Mouse (Mus musculus) cerebellum, postnatal 25 days (tissue): ENCODE results near the gene Gcn1l1.
"Not testable (repeated sequence)": the region's sequence is repeated elsewhere in the genome, so short reads cannot be mapped to it uniquely, and the experiment has no call there.

Source experiments
- DNase-seq, 2 experiments: peaks; one replicate each; pipeline ENCODE4 v3.0.0; 2021; ENCODE audit warnings: mixed read lengths in 2 of 2

Gene Gcn1l1

DNA sequence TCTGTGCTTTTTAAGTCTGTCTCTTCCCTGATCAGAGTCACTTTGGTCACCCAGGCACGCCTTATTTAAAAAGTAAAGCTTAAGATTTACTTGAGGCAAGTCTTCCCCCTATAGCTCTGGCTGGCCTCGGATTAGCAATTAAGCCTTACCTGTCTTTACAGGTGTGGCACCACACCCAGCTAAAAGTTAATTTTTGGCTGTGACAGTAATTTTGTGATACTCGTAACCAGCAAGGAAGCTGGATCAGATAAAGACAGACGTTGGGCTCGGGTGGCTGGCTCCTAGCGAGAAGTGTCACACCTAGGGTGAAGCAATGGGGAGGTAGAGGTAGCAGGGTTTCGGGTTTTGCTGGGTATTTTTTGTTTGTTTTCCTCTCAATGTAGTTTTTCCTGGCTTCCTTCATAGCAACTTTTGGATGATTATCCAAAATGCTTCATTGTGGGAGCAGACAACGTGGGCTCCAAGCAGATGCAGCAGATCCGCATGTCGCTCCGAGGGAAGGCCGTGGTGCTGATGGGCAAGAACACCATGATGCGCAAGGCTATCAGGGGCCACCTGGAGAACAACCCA is 4.6 kb upstream of the Gcn1l1 start:
- DNase-seq = no peak

DNA sequence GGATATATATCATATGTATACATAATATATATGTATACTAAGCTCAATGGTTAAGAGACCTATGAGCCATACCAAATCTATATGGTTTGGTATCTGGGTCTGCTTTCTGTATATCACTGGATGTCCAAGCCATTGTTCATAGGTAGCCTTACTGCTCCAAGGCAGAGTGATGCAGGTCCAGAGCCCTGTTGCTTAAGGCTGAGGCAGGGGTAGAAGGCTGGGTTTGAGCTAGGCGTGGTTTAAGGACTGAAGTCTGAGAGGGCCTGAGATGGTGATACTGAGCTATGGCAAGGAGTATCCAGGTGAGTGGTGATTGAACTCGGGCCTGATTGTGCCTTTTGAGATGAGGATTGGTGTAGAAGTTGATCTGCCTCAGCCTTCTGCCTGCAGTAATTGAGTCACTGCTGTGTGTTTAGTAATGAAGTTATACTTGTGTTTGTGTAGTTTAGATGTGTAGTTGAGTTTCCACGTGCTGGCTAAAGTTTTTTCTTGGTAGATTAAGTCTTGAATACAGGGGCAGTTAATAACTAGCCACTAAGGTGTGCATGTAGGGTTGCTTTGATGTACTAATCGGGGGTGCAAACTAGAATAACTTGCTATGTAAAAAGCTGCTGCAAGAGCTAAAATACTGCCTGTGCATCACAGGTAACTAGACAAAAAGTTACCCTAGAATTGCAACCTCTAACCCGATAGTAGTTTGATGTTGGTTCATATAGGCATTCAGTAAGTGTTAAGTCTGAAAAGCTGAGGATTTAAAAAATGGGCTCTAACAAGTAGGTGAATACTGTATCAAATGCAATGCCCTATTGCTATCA is 1.1 kb upstream of the Gcn1l1 start:
- no peak for DNase-seq

DNA sequence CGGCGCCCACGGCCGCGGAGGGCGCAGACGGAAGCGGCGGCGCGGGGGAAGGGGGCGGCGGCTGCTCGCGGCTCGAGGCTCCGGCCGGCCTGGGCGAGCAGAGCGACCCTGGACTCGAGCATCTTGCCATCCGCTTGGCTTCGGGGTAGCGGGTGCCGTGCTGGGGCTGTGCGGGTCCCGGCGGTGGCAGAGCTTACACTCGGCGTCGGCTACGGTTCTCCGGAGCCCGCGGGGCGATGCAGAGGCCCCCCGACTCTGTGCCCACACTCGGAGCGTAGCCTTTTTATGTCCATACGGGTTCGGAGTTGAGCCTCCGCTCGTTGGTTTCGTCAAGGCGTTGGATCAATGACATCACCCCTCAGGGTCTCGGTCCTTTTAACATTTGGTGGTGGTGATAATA is 349 bp downstream of the Gcn1l1 start:
- no peak for DNase-seq

DNA sequence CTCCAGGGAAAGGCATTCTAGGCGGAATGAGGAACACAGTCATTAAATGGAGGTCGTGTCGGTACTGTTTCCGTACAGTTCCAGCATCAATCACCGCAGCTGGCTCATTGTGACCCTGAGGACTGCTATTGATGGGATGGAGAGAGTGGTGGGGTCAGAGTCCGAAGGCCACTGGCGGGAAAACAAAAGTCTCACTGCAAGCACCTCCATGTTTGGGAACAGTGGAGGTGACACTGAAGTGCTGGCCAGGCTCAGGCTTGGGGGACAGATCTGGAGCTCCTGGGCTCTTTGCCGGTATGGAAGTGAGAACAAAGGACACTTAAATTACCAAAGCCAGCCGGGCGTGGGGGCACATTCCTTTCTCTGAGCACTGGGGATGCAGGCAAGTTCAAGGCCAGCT is 3.6 kb downstream of the Gcn1l1 start:
- no peak for DNase-seq

DNA sequence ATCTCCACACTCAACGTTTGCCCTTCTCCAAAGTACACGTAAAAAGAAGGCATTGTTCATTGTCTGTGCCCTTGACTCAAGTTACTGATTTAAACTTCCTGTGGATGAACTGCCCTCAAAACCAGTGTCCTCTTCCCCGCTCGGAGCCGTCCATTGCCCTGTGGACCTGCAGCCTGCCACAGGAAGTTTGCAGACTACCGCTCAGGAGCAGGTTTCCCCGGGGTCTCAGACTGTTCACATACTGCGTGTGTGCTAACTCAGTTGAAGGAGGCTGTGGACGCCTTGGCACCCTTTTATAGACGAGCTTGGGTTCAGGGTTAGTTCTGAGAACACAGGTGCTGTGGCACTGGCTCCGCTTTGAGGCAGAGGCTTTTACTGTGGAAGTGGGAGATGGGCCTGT is 4.3 kb downstream of the Gcn1l1 start:
- no peak for DNase-seq

DNA sequence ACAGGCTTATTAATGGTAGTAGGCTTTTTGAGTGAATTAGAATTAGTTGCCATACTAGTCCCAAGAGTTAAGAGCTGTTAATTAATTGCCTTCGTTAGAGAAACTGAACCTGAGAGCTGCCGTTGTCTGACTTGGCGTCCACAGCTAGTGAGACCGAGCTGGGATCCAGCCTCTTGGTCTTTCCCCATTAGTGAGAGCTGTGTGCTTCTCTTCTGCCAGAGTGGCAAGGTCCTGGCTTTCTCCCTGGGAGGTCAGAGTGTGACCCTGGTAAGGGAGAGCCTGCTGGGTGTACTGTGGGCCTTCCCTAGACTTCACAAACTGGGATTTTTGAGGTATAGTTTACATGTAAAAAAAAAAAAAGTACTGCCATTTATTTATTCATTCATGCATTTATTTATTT is 4.7 kb downstream of the Gcn1l1 start:
- no peak for DNase-seq

DNA sequence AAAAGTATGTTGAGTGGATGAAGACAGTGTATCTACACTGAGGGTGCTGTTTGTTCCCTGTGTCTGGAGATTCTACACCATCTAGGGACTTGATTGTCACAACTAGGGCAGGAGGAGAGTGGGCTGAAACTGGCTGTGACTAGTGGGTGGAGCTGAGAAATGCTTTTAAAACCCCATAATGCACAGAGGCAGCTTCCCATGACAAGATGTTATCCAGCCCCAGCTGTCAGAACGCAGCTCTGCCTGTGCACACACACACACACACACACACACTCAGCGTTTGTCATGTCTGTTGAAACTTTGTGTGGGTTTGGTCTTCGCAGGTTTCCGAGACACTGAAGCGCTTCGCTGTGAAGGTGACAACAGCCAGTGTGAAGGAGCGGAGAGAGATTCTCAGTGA is 6.0 kb downstream of the Gcn1l1 start:
- DNase-seq = no peak

DNA sequence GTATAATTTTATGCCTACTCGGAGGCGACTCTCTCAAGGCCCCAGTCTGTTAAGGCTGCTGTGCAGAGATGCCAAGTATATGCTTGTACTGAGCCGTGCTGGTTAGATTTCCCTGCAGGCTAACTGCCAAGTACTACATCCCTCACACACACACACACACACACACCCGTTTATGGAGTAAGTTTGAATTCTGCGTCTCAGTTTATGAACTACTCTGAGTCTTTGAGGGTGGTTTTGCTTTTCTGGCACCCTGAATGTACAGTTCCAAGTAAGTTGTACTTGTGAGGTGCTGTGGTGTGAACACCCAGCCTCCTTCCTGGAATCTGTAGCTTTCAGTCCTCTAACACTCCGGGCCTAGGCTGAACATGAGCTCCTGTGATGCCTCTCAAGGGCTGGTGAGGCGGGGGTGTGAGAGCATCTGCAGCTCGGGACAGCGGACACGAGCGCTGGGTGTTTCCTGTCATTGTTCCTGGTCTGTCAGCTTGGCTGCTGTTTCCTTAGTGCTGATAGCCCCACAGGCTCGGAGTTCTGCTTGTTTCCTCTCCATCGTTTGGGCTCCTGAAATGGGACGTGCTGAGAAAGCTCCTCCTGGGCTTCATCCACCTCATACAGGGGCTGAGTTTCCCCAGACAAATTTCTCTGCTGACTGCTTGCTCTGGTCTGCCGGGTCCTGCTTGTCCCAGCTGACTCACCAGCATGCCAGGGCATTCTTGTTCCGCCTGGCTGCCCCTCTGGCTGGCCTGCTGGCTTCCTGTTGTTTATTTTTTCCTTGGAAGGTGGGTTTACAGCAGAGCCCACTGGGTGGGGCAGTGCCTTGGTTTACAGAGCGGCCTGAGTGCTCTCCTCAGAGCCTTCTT is 7.9 kb downstream of the Gcn1l1 start:
- peak; percentile 27 to 45 for DNase-seq

DNA sequence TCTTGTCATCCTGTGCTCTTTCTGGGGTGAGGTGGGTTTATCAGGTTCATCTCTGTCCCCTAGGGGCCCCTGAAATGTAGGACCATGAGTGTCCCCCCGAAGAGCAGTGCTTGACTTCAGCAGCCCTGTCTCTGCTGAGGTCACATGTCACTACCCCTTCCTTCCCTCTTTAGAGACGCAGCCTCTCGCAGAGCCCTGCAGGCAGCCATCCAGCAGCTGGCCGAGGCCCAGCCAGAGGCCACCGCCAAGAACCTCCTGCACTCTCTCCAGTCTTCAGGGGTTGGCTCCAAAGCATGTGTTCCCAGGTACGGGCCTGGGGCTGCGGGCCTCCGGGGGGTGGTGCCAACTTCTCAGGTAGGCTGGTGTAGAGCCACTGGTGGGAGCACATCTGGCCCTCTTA is 9.9 kb downstream of the Gcn1l1 start:
- peak; percentile 56 to 74 for DNase-seq

DNA sequence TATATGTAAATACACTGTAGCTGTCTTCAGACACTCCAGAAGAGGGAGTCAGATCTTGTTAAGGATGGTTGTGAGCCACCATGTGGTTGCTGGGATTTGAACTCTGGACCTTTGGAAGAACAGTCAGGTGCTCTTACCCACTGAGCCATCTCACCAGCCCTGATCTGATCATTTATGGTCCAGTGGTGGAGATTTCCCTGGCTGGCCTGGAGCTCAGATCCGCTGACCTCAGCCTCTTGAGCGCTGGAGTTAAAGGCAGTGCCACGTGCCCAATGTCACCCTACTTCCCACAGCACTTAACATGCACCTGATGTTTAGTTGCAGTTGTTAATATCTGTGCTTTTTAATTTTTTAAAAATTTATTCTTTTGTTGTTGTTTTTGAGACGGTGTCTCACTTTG is 12.6 kb downstream of the Gcn1l1 start:
- not testable (repeated sequence) for DNase-seq

DNA sequence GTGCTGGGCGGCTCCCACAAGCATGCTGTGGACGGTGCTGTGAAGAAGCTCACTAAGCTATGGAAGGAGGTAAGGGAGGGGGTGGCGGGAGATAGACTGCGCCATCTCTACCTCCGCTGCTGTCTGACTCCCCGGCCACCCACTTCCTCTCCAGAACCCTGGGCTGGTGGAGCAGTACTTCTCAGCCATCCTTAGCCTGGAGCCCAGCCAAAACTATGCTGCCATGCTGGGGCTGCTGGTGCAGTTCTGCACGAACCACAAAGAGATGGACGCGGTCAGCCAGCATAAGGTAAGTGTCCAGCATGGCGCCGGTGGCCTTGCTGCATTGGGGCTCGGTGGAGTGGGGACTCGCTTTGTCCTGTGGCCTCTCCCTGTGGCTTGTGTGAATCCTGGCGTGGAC is 13.9 kb downstream of the Gcn1l1 start:
- peak; percentile 60 to 72 for DNase-seq

DNA sequence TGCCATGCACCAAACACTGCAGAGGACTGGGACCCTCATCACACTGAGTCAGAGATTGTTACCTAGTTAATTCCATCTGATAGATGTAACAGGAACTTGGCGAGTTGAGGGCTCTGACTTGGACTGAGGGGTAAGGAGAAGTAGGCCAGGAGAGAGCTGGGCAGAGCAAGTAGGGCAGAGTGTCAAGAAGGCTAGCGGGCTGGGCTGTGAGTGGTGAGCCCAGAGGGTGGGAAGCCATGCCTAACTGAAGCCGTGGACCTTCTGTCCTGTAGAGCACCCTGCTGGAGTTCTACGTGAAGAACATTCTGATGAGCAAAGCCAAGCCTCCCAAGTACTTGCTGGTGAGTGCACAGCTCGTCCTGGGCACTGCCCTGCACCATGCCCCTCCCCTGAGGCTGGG is 14.3 kb downstream of the Gcn1l1 start:
- DNase-seq = peak; percentile 29 to 37

DNA sequence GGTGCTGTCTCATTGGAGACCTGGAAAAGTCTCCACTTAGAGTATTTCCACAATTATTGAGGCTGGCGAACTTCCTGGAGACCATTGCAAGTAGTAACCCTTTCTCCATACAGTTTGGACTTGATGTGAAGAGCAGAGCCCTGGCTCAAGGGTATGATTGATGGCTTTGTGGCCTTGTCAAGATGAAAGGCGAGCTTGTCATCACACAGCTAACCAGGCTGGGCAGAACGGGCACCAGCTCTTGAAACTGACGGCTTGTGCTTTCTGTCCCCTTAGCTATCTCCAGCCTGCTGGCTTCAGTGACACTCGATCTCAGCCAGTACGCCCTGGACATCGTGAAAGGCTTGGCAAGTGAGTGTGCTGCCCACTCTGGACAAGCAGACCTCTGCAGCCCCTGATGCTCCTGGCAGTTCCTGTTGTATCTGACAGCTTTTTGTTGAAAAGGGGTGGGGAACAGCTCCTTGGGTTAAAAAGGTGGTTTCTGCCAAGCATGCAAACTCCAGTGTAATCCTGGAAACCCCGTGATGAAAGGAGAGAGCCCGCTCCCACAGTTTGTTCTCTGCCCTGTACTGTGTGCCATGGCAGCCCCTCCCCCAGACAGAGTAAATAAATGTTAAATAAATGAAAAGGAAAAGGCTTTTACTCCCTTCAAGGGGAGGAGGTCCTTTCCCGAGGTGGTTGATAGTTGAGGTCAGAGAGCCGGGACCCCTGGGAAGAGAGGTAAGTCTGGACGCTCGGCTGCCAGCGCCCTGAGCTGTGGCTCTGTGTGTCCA is 15.4 kb downstream of the Gcn1l1 start:
- no peak for DNase-seq

DNA sequence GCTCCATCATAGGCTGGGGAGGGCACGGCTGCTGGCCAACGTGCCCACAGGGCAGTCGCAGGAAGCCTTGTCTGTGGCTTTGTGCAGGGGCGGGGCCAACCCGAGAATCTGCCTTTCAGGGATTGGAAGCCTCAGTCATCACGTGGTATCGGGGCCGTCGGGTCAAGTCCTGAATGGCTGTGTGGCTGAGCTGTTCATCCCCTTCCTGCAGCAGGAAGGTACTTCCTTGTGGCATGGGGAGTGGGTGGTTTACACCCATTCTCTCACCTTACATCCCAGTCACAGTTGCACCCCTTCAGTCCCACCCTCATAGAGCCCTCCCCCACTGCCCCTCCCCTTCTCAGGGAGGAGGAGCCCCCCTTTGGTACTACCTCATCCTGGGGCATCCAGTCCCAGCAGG is 16.6 kb downstream of the Gcn1l1 start:
- DNase-seq = no peak

DNA sequence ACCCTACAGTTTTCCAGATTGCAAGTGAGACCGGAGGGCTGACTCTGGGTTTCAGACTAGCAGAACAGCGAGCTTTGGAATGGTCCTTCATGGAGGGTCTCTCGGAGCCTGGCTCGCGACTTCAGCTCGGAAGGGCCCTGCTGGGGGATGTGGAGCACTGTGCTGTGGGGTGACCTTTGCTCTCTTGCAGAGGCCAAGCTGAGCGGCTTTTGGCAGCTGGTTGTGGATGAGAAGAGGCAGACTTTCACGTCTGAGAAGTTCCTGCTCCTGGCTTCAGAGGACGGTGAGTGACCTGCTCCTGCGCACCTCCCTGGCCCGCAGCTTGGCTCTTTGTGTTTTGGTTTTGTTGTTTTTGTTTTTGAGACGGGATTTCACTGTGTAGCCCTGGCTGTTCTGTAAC is 20.6 kb downstream of the Gcn1l1 start:
- DNase-seq = no peak

DNA sequence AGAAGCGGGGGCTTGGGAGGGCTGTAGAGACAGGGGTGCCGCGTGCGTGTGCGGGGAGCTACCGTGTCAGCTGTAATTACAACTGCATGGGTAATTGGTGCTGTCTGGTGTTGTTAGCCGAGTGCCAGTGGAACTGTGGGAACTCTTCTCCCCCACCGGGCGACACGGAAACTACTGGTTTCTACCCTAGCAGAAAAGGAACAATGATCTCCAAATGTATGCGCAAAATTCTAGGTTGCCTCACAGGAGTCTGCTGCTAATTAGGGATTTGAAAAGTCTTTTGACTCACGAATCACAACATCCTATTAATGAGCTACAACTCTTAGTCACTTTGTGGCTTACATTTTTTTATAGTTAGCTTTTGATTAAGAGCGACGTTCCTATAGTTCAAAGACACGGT is 21.1 kb downstream of the Gcn1l1 start:
- DNase-seq = no peak

DNA sequence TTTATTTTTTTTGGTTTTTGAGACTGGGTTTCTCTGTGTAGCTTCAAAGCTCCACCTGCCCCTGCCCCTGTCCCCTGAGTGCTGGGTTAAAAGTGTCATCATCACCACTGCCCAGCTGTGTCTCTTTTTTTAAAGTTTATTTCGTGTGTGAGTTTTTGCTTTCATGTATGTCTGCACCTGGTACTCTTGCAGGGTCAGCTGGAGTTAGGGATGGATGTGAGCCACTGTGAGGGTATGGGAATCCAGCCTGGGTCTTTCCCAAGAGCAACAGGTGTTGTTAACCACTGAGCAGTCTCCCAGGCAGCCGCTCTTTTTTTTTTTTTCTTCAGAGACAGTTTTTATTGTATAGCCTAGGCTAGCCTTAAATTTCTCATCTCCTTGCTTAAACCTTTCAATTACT is 21.7 kb downstream of the Gcn1l1 start:
- no peak for DNase-seq

DNA sequence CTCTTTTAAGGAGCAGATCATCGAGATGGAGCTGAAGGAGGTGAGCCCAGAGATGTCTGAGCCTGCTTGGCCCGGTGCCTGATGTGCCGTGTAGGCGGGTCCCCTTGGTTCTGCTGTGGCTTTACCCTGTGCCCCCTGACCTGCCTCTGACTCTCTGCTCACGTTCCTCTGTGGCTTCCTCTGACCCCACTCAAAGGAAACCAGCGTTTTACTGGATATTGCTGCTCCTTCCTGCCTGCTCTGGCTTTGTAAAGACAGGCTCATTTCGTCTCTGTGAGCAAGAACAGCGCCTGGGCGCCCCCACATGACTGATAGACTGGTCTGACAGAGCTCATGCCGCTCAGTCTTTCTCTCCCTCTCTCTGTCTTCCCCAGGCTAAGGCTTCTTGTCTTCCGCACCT is 26.0 kb downstream of the Gcn1l1 start:
- no peak for DNase-seq

DNA sequence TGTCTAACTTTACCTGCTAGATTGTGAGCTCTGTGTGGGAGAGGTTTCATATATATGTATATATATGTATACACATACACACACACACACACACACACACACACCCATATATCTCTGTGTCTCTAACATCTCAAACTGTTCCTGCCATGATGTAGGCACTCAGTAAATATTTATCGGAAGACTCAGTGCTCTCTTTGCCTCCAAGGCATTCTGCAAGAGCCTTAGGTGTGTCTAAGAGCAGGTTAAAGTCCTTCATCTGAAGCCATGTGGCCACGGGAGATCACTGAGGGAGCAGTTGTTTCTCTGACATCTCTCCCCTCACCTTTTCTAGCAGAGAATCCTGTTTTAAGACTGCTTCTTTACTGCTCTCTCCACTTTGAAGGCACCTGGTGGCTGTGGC is 26.5 kb downstream of the Gcn1l1 start:
- no peak for DNase-seq

DNA sequence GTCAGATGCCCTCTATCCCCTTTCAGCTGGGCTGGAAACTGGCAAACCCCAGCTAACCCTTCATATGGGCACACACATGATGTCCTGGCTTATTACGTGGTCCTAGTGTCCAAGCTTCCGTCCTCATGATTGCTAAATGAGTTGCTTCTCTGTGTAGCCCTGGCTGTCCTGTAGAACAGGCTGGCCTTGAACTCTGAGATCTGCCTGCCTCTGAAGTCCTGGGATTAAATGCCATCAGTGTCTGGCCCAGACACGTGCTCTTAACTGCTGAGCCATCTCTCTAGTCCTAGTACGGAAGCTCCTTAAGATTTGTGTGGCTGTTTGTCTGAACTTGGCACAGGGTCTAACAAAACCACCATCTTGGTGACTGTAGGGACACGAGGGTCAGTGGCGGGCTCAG is 38.5 kb downstream of the Gcn1l1 start:
- DNase-seq = no peak

DNA sequence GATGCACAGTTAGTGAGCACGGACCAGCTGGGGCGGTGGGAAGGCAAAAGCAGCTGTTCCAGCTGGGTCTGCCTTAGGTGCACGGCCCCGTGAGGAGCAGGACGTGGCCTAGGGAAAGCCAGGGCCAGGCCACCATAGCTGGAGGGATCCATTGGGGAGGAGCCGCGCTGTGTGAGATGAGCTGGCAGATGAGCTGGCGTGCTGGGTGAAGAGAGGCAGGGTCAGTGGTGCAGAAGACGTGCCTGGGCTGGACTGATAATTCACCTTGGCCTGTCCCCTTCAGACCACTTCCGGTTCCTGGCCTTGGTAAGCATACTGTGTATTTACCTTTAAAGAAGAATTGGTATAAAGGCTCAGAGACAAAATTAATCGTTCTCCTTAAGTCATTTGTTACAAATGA is 46.5 kb downstream of the Gcn1l1 start:
- no peak for DNase-seq

DNA sequence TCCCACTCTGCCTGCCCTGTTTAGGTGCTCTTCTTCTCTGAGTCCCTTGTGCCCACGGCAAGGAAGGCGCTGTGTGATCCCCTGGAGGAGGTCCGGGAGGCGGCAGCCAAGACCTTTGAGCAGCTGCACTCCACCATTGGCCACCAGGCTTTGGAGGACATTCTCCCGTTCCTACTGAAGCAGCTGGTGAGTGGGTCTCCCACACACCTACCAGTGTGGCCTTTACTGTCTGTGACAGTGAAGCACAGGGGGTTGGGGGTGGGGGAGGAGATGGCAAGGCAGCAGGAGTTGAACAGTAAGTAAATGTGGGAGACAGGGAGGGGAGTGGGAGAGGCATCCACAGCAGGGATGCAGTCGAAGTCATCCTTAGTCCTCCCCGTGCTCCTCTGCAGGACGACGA is 48.3 kb downstream of the Gcn1l1 start:
- no peak for DNase-seq

DNA sequence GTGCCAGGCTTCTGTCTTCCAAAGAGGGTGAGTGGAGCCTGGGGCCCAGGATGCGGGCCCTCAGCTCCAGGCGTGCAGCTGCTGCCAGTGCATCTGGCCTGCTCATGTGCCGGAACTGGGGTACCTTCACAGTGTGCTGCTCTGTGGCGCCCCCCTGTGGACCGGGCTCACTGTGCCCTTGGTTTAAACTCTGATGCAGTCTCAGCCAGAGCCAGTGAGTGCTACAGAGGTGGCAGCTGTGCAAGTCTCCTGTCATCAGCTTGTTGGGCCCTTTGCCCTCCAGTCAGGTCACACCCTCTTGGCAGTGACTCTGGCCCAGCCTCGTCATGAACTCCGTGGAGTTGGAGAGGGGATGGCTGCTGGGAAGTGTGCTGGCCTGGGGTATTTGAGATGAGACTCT is 49.9 kb downstream of the Gcn1l1 start:
- peak; percentile 40 to 62 for DNase-seq
